Mouse (Mus musculus): ENCODE data around the gene Adat3.

DNA sequence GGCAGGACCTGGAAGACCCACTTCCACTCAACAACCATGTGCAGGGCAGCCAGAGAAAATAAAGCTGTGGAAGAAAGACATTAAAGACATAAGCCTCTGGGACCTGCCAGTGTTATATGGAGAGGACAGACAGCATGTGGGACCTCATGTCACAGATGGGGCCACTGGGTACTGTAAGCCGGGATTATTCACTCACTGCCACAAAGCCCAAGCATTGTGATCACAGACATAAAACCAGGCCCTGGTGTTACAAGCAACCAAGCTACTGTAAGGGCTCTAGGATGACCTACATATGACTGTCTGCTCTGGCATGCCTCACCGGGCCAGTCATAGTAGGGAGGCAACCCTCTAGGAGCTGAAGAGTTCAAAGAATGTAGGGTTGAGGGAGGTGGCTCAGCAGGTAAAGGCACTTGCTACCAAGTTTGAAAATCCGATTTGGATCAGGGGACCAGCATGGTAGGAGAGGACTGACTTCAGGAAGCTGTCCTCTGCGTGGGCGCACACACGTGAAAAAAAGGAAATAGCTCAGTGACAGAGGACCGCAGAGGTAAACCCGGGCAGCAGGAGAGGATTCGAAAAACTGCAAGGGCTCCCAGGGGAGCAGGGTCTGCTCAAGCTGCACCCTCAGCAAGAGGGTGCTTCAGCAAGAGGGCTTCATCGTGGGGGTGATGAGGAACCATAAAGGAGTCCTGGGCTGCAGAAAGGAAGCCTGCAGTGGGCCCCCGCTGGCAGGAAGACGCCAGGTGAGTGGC lies 13.4 kb upstream of the Adat3 start:
- TF ChIP-seq CTCF (IDR thresholded peaks at IDR 0.05; ENCODE audit: insufficient read depth, low read length) (no peak), POLR2A (IDR thresholded peaks at IDR 0.05; ENCODE audit: borderline replicate concordance, extremely low read depth, low read depth, low read length) (0 out of 2 replicates have a peak, but pooled peaks have one; percentile 3)

Data from lung, adult 2 months (tissue).